Mouse (Mus musculus): ENCODE measurements at regions not wholly inside any gene's neighbourhood (a gene's known extent, or its start where the extent isn't known, plus 50 kb on each side); places are given as distances from the start of the nearest gene placed in this dataset.

DNA sequence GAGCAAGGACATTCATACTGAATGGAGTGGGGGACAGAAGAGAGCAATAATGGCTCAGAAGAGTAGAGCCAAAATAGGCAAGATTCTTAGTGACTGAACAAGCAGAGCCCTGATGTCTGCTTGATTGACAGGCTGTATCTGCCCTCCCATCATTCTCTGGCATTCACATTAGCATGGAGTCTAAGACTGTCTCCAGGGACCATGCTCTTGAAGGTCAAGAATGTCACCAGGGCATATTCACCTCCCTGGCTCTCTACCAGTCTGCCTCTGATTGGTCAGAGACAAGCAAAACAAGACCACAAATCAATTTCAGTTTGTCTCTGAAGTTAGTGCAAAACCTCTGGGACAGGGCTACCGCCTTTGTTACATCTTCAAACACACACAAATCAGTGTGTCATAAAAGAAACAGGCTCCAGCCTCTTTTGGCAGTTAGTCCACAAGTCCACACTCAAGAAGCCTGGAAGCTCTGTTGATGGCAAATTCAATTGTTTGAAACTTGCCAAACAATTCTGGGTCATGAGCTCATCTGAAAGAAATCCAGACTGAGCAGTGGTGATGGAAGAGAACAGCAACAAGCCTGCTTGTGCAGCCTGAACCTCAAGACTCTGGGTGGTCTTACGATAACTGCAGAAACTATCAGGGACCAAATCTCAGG, 240.0 kb upstream of the Adcy2 start:
- in situ Hi-C loops (cut with MboI; ENCODE audit: low pct_unique_long_range_greater_than_20kb), result no loop called here
- ChIA-PET POLR2A (no interaction called here), CTCF (no interaction called here)
- DNase-seq (ENCODE audit: low read depth, low spot score) (no peak), ATAC-seq (no peak)
- no peaks in the 10 kb centered on the region for H3K27me3 ChIP-seq
- TF ChIP-seq CTCF (IDR thresholded peaks at IDR 0.05), result no peak

DNA sequence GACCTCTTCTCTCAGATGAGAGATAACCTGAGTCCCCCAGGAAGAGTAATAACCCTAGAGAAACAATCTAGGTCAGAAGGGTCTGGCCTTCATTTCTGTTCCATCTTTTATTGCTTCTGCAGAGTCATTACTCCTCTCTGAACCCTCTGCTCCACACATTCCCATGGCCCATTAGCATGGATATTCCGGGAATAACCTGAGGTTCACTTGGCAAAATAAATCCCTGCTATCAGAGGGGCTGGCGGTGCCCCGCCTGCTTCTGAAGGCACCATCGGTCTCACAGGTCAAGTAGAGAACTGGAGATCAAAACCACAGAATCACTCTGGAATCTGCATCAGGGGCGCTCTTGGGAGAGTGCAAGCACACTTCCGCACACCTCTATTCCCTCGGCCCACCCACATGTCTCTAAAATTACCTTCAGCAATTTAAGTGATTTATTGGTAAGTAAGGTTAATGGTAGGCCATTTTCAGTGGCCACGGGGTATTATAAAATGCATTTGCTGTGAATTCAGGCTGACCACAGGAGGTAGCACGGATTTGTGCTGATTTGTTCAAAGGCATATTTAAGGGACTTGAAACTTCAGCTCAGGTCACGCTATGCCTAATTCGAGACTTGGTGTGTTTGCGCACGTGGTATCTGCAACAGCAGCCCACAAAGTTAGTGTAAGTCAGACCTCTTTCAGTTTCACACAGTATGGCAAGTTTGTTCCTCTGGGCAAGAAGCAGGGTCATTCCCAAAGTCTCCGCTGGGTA, 243.4 kb upstream of the Adcy2 start:
- CTCF ChIA-PET, result no interaction called here
- ATAC-seq (no peak), DNase-seq (ENCODE audit: low read depth, low spot score) (no peak)
- POLR2A ChIA-PET, result no interaction called here
- TF ChIP-seq CTCF (IDR thresholded peaks at IDR 0.05), result no peak
- in situ Hi-C loops (cut with MboI; ENCODE audit: low pct_unique_long_range_greater_than_20kb), result no loop called here
- no peaks in the 10 kb centered on the region for H3K27me3 ChIP-seq

DNA sequence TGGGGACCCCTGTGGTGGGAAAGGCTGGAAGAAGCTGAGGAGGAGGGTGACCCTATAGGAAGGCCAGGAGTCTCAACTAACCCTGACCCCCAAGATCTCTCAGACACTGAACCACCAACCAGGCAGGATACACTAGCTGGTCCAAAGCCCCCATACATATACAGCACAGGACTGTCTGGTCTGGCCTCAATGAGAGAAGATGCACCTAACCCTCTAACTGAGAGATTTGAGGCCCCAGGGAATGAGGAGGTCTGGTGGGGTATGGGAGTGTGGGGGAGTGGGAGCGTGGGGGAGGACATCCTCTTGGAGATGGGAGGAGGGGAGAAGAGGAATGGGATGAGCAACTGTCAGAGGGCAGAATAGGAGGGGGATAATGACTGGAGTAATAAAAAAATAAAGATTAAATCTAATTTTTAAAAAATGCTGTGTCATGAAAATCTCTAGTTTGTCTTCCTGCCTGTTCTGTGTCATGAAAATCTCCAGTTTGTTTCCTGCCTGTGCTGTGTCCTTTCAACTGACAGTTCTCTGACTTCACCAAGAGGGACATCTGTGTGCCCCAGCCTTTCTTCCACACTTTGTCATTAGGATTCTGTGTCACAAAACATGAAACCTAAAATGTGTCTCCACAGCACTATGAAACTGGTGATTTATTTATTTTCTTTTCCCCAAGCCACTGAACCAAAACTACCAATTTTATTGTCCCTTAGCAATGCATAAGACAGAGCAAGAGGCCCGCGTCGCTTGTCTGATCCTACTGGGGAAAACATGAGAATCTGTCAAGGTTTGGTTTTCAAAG, 251.2 kb upstream of the Adcy2 start:
- TF ChIP-seq CTCF (IDR thresholded peaks at IDR 0.05), result no peak
- ChIA-PET CTCF (no interaction called here), POLR2A (no interaction called here)
- no peaks in the 10 kb centered on the region for H3K27me3 ChIP-seq
- DNase-seq (ENCODE audit: low read depth, low spot score) (no peak), ATAC-seq (no peak)
- in situ Hi-C loops (cut with MboI; ENCODE audit: low pct_unique_long_range_greater_than_20kb), result no loop called here

DNA sequence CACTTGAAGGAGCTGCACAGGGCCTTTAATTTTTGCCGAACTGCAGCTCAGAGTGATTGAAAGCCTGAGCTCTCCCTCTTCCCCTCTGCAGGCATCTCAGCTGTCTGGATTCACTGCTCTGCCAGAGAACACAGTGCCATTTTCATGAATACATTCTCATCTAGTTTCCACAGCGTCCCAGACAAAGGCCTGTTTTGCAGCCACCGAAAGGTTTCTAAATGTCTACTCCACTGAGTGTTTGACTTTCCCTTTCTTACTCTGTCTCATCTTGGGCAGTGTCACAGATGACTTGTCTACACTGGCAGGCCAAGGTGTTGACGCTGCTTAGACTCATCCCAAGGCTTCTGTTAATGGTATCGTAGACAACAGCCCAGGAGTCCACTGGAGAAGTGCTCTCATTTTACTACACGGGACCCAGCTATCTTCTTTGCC, 251.8 kb upstream of the Adcy2 start:
- no peaks in the 10 kb centered on the region for H3K27me3 ChIP-seq
- ATAC-seq, result no peak
- TF ChIP-seq CTCF (IDR thresholded peaks at IDR 0.05), result no peak
- CTCF ChIA-PET, result no interaction called here
- no peak for DNase-seq (ENCODE audit: low read depth, low spot score)
- POLR2A ChIA-PET, result no interaction called here
- in situ Hi-C loops (cut with MboI; ENCODE audit: low pct_unique_long_range_greater_than_20kb), result no loop called here

DNA sequence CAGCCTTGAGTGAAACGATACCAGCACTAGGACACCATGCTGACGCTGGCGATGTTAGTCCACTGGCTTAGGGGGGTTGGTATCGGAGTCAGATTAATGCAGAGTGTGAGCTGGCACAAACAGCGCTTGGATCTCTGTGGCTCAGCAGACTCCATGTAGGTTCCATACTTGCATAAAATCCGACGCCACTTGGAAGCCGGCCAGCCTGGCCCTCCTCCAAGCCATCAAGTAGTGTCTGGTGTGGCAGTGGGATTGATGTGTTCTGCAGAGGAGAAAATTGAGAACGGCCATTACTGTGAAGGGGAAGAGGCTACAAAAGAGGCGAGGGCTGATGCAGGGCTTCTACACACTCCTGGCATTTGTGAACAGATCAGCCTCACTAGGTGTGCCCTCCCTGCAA, 253.0 kb upstream of the Adcy2 start:
- TF ChIP-seq CTCF (IDR thresholded peaks at IDR 0.05), result no peak
- ChIA-PET POLR2A (no interaction called here), CTCF (no interaction called here)
- in situ Hi-C loops (cut with MboI; ENCODE audit: low pct_unique_long_range_greater_than_20kb), result no loop called here
- no peak for DNase-seq (ENCODE audit: low read depth, low spot score)
- no peaks in the 10 kb centered on the region for H3K27me3 ChIP-seq
- no peak for ATAC-seq

DNA sequence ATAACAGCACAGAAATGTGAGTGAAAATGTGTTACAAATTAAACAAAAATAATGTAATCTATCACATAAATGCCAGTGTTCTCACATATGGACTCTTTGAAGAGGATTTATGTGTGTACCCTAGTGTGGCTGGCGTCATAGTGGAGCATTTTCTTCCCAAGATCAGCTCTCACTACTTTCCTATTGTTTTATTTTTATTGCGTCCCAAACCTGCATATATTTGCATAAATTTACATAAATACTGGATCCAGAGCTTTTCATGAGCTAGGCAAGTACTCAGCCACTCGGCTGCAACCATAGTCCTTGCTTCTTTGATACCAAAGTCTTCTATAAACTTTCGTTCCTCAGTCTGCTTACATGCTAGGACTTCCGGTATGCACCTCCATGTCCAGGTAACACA, 261.1 kb upstream of the Adcy2 start:
- ATAC-seq (no peak), DNase-seq (ENCODE audit: low read depth, low spot score) (no peak)
- CTCF ChIA-PET, result interaction anchor here (1.2 kb wide), 1 partner anchor 72 kb away, joined by 3 read pairs; no protein-coding TSS in a partner anchor
- no peak for TF ChIP-seq CTCF (IDR thresholded peaks at IDR 0.05)
- no peaks in the 10 kb centered on the region for H3K27me3 ChIP-seq
- POLR2A ChIA-PET, result no interaction called here
- in situ Hi-C loops (cut with MboI; ENCODE audit: low pct_unique_long_range_greater_than_20kb), result no loop called here

DNA sequence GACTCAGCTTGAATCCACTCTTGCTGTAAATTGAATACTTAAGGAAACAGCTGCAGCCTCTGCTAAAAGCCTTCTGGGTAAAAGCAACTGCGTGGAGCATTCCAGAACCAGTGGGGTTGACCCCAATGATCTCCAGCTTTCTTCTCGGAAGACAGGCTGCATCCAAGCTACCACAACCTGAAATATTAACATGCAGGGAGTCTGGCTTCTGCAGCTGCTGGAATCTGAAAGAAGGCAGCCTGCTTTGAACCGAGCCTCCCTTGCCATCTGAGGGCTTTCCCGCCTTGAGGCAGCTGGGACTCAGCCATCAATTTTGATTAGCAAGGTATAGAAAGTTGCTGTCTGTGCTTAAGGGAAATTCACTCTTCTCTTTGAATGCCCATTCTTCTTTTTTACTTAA, 261.6 kb upstream of the Adcy2 start:
- TF ChIP-seq CTCF (IDR thresholded peaks at IDR 0.05), result no peak
- in situ Hi-C loops (cut with MboI; ENCODE audit: low pct_unique_long_range_greater_than_20kb), result no loop called here
- ChIA-PET POLR2A (no interaction called here), CTCF (interaction anchor here (1.2 kb wide), 1 partner anchor 71 kb away, joined by 3 read pairs; no protein-coding TSS in a partner anchor)
- H3K27me3 ChIP-seq, result no peaks in the 10 kb centered on the region
- DNase-seq (ENCODE audit: low read depth, low spot score) (no peak), ATAC-seq (no peak)

DNA sequence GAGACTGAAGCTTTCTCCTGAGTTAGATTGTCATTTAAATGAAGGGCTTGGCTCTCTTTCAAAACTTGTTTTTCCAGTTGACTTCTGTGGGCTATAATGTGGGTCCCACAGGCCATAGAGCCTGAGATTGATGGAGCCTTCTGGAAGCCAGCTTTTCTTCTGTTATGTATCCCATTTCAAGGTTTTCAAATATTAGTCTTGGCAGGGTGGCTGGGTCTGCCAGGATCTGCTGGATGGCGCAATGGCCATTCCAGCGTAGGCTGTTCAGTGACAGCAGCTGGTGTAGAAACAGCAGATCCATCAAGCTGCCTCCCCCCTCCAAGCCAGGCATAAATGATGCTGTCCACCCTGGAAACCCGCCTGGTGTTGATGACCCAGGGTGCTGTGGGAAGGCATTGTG, 264.4 kb upstream of the Adcy2 start:
- no peaks in the 10 kb centered on the region for H3K27me3 ChIP-seq
- POLR2A ChIA-PET, result no interaction called here
- CTCF ChIA-PET, result no interaction called here
- no peak for ATAC-seq
- in situ Hi-C loops (cut with MboI; ENCODE audit: low pct_unique_long_range_greater_than_20kb), result no loop called here
- DNase-seq (ENCODE audit: low read depth, low spot score), result no peak
- TF ChIP-seq CTCF (IDR thresholded peaks at IDR 0.05), result no peak

DNA sequence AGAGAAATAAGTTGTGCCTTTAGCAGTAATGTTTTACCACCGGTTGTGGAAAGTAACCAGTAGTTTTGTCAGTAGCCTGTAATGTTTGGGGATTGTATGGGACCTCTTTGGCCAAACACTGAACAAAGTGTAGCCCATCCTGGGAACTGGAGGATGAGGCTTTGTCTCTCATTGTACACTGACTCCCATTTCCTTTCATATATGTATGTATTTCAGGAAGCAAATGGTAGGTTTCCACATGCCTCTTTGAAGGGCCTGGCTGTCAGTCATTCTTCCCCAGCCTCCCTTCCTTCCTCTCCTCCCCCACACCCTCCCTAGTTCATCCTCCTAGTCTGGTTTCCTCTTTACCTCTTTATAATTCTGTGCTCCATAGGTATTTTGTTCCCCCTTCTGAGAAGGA, 266.7 kb upstream of the Adcy2 start:
- DNase-seq (ENCODE audit: low read depth, low spot score) (no peak), ATAC-seq (no peak)
- in situ Hi-C loops (cut with MboI; ENCODE audit: low pct_unique_long_range_greater_than_20kb), result no loop called here
- no peaks in the 10 kb centered on the region for H3K27me3 ChIP-seq
- CTCF ChIA-PET, result no interaction called here
- POLR2A ChIA-PET, result no interaction called here
- TF ChIP-seq CTCF (IDR thresholded peaks at IDR 0.05), result no peak

DNA sequence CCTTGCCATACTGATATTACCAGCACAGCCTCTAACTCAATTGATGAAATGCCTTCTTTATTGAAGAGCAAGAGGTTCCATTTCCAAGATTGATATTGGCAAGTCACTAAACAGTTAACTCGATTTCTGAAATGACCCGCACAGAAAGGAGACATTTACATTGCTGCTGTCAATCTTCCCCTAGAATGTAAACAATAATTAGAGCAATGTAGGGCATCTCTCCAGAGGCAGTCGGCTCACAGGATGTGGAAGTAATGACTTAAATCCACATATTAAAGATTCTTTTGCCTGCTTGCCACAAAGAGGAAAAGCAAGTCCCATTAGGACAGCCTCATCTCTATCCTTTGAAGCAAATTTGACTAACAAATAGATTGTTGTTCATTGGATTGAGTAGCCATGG, 261.0 kb upstream of the Nsun2 start:
- H3K27me3 ChIP-seq, result no peaks in the 10 kb centered on the region
- DNase-seq (ENCODE audit: low read depth, low spot score), result no peak
- ChIA-PET POLR2A (no interaction called here), CTCF (interaction anchor here (0.9 kb wide), 1 partner anchor 9 kb away, joined by 3 read pairs; no protein-coding TSS in a partner anchor)
- ATAC-seq, result no peak
- in situ Hi-C loops (cut with MboI; ENCODE audit: low pct_unique_long_range_greater_than_20kb), result no loop called here
- no peak for TF ChIP-seq CTCF (IDR thresholded peaks at IDR 0.05)

DNA sequence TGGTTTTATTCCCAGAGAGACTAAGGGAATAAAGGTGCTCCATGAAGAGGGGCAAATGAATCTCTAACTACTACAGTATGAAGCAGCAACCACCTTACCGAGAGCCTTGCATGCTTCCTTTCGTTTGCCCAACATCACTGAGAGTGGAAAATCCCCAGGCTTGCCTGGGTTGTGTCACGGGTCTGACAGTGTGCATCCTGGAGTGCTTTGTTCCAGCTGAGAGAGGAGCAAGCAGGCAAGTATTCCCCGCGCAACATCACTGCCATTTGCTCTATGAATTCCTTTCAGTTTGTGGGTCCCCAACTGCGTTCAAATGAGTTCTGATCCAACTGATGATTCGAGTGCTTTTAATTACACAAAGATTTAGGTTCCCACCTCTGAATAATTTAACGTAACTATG, 253.9 kb upstream of the Nsun2 start:
- no peak for DNase-seq (ENCODE audit: low read depth, low spot score)
- ATAC-seq, result no peak
- H3K27me3 ChIP-seq, result no peaks in the 10 kb centered on the region
- ChIA-PET POLR2A (no interaction called here), CTCF (interaction anchor here (0.8 kb wide), 1 partner anchor 22 kb away, joined by 3 read pairs; no protein-coding TSS in a partner anchor)
- in situ Hi-C loops (cut with MboI; ENCODE audit: low pct_unique_long_range_greater_than_20kb), result no loop called here
- TF ChIP-seq CTCF (IDR thresholded peaks at IDR 0.05), result no peak

Data from Patski (cell line).